In genomic region chr13:46365292-46365691, GRCm38 (mm10) we compare ENCODE assay signal across 27 mouse cellular contexts. TPM values are rescaled to one million over a fixed set of nuclear protein-coding genes. Genes with fewer than 3 reads are reported as not detected.
DNase-seq lines count a peak whose midpoint lies in the region; ATAC-seq lines count a peak whose summit lies in the region.
"Had no signal": no experiment of that assay in that cellular context is flagged by ENCODE, and none has a peak within 500 bp of the region (broad histone marks: within the 10 kb centered on the region; RNA-seq: fewer than 3 reads in every experiment).

No protein-coding gene starts in this region.

- no peak overlapping the region for H3K4me2 ChIP-seq in intestine, embryonic 16.5 days (ENCODE audit: low read depth, low read length)
- H3K4me2 ChIP-seq: embryonic facial prominence, embryonic 12.5 days; embryonic facial prominence, embryonic 15.5 days; forebrain, embryonic 13.5 days; heart, embryonic 13.5 days; hindbrain, embryonic 12.5 days; hindbrain, embryonic 15.5 days had no signal

- H3K36me3 ChIP-seq in intestine, embryonic 16.5 days (ENCODE audit: control insufficient read depth, insufficient read depth, low read length): no peaks in the 10 kb centered on the region
- H3K36me3 ChIP-seq: embryonic facial prominence, embryonic 12.5 days; embryonic facial prominence, embryonic 15.5 days; heart, embryonic 10.5 days; heart, embryonic 13.5 days; hindbrain, embryonic 12.5 days; hindbrain, embryonic 15.5 days had no signal

- H3K9me3 ChIP-seq in intestine, embryonic 16.5 days (ENCODE audit: control insufficient read depth, low read length): no peaks in the 10 kb centered on the region
- H3K9me3 ChIP-seq: embryonic facial prominence, embryonic 12.5 days; embryonic facial prominence, embryonic 15.5 days; forebrain, embryonic 13.5 days; heart, embryonic 10.5 days; heart, embryonic 13.5 days; hindbrain, embryonic 12.5 days; hindbrain, embryonic 15.5 days had no signal

- no peak overlapping the region for H3K27ac ChIP-seq in intestine, embryonic 16.5 days (ENCODE audit: low read length)
- H3K27ac ChIP-seq: embryonic facial prominence, embryonic 12.5 days; embryonic facial prominence, embryonic 15.5 days; forebrain, embryonic 13.5 days; heart, adult 2 months; heart, embryonic 10.5 days; heart, embryonic 13.5 days; hindbrain, embryonic 12.5 days; hindbrain, embryonic 15.5 days had no signal

- peak; percentile 3 for DNase-seq in heart, adult 11 months
- DNase-seq in heart, postnatal 36 days: no peak
- DNase-seq in NIH3T3 (ENCODE audit: low read depth): peak; percentile 57
- no peak for DNase-seq in frontal cortex, postnatal 25 days (ENCODE audit: low spot score in 2 of 2)
- DNase-seq in left cerebral cortex, postnatal 14 days (ENCODE audit: low spot score in 2 of 2): no peak
- no peak for DNase-seq in spleen, postnatal 10 days (ENCODE audit: low spot score in 2 of 2)
- DNase-seq: adrenal gland, postnatal 14 days; cerebellum, adult 11 months; cerebellum, adult 2 months; cerebellum, adult 9-11 months; cerebellum, postnatal 25 days; gastrocnemius, postnatal 25 days; heart, adult 2 months; heart, postnatal 14 days had no signal

- no peak overlapping the region for H3K9ac ChIP-seq in intestine, embryonic 16.5 days (ENCODE audit: low read depth, low read length)
- H3K9ac ChIP-seq: embryonic facial prominence, embryonic 12.5 days; embryonic facial prominence, embryonic 15.5 days; forebrain, embryonic 13.5 days; heart, embryonic 13.5 days; hindbrain, embryonic 12.5 days; hindbrain, embryonic 15.5 days had no signal

- WGBS in intestine, embryonic 16.5 days: 67% methylated on average over 2 of the region's 2 CpGs

- H3K4me1 ChIP-seq in intestine, embryonic 16.5 days (ENCODE audit: control insufficient read depth, insufficient read depth, low read length): no peaks in the 10 kb centered on the region
- H3K4me1 ChIP-seq: embryonic facial prominence, embryonic 12.5 days; embryonic facial prominence, embryonic 15.5 days; hindbrain, embryonic 15.5 days had no signal

- H3K4me3 ChIP-seq in intestine, embryonic 16.5 days (ENCODE audit: low read length): no peak overlapping the region
- H3K4me3 ChIP-seq: embryonic facial prominence, embryonic 12.5 days; embryonic facial prominence, embryonic 15.5 days; erythroblast, embryonic 14.5 days; forebrain, embryonic 13.5 days; heart, adult 2 months; heart, embryonic 10.5 days; heart, embryonic 13.5 days; hindbrain, embryonic 12.5 days; hindbrain, embryonic 15.5 days had no signal

- no peaks in the 10 kb centered on the region for H3K27me3 ChIP-seq in intestine, embryonic 16.5 days (replicated peaks; ENCODE audit: control insufficient read depth, insufficient read depth, low read length)
- H3K27me3 ChIP-seq: embryonic facial prominence, embryonic 12.5 days; embryonic facial prominence, embryonic 15.5 days; forebrain, embryonic 13.5 days; heart, embryonic 13.5 days; hindbrain, embryonic 15.5 days had no signal

- intact Hi-C loops in heart, postnatal 36 days (cut with DNase I): no loop called here
- intact Hi-C loops in left cerebral cortex, postnatal 14 days (cut with DNase I): no loop called here

- ATAC-seq in intestine, embryonic 16.5 days: peak; percentile 94
- ATAC-seq: forebrain, embryonic 13.5 days; forebrain, embryonic 16.5 days had no signal

RNA-seq across cellular contexts. Expression of gene Rbm24, which starts 52.9 kb away (rescaled TPM):
- 100 to 1,000 TPM; 181 to 191 TPM for total RNA-seq in heart, postnatal 36 days (2021)
- polyA plus RNA-seq in intestine, embryonic 16.5 days (2015; fragmentation: Nextera tagmentation; extraction: Ambion mirVana): 1.0 and 1.5 TPM in 2 replicates
- 10 to 100 TPM; 23.1 to 32.6 TPM for total RNA-seq in left cerebral cortex, postnatal 14 days (2021)
- total RNA-seq: common myeloid progenitor, adult 5-6 weeks; MEL had no signal
- polyA plus RNA-seq: activated CD4-positive, CD25-positive, alpha-beta regulatory T cell, adult 4 months; erythroblast, embryonic 14.5 days had no signal

Comparison
In these comparisons a context has a peak if more than half of its experiments do, and no peak if none do; other contexts are left out.
1. DNase-seq: peak in heart, adult 11 months (single experiment) and NIH3T3 (single experiment); none in heart, postnatal 36 days (0 of 2), frontal cortex, postnatal 25 days (0 of 2), left cerebral cortex, postnatal 14 days (0 of 2) and spleen, postnatal 10 days (0 of 2).
2. RNA of gene Rbm24, which starts 52.9 kb away (total RNA-seq): 181 to 191 TPM in heart, postnatal 36 days; 23.1 to 32.6 TPM in left cerebral cortex, postnatal 14 days; every median in the first group is over 4 times any median in the second.